Mouse (Mus musculus) splenic B cell, adult 2 months (primary cell): ENCODE measurements around the gene Ankrd44.

Source experiments
- DNase-seq: peaks from one replicate; pipeline ENCODE4 v3.0.0-alpha.2; 2011; ENCODE audit warnings: low read depth, low spot score
- H3K27me3 ChIP-seq: 2 replicates; pipeline ENCODE4 v1.6.1; 2012; ENCODE audit warnings: mild to moderate bottlenecking, low read length, moderate library complexity, mixed read lengths; ENCODE audit not compliant: control insufficient read depth, poor library complexity, insufficient read depth, severe bottlenecking
- H3K36me3 ChIP-seq: 2 replicates; pipeline ENCODE4 v1.6.1; 2012; ENCODE audit warnings: mild to moderate bottlenecking, low read length, moderate library complexity, mixed read lengths; ENCODE audit not compliant: control insufficient read depth, poor library complexity, insufficient read depth, severe bottlenecking

Gene Ankrd44

GRCm38 (mm10) chr1:54778151-54778550 is 148.0 kb downstream of the Ankrd44 start:
- H3K36me3 ChIP-seq: peaks cover 3% of the 10 kb centered on the region; the same call in 1 of the 2 replicates
- no peak for DNase-seq
- no peaks in the 10 kb centered on the region for H3K27me3 ChIP-seq

- DNase-seq: no peak
- Histone ChIP-seq H3K36me3 (peaks cover 3% of the 10 kb centered on the region; the same call in 1 of the 2 replicates), H3K27me3 (no peaks in the 10 kb centered on the region)
These were observed 149.1 kb downstream of the Ankrd44 start for GRCm38 (mm10) chr1:54777104-54777503.

GRCm38 (mm10) chr1:54776116-54776515 is 150.1 kb downstream of the Ankrd44 start:
- peak; percentile 17 for DNase-seq
- H3K27me3 ChIP-seq: no peaks in the 10 kb centered on the region
- peaks cover 3% of the 10 kb centered on the region; the same call in 1 of the 2 replicates for H3K36me3 ChIP-seq

GRCm38 (mm10) chr1:54772843-54773242 is 153.3 kb downstream of the Ankrd44 start:
- no peak for DNase-seq
- Histone ChIP-seq H3K36me3 (peaks cover 3% of the 10 kb centered on the region; the same call in 1 of the 2 replicates), H3K27me3 (no peaks in the 10 kb centered on the region)

GRCm38 (mm10) chr1:54771471-54771870 is 154.7 kb downstream of the Ankrd44 start:
- H3K36me3 ChIP-seq: no peaks in the 10 kb centered on the region; the same call in 1 of the 2 replicates
- no peaks in the 10 kb centered on the region for H3K27me3 ChIP-seq
- no peak for DNase-seq

GRCm38 (mm10) chr1:54767221-54767620 is 159.0 kb downstream of the Ankrd44 start:
- peaks cover 7% of the 10 kb centered on the region for H3K36me3 ChIP-seq
- DNase-seq: no peak
- H3K27me3 ChIP-seq: no peaks in the 10 kb centered on the region

- DNase-seq: no peak
- Histone ChIP-seq H3K27me3 (no peaks in the 10 kb centered on the region), H3K36me3 (peaks cover 14% of the 10 kb centered on the region)
These were observed 160.5 kb downstream of the Ankrd44 start for GRCm38 (mm10) chr1:54765632-54766238.

- no peak for DNase-seq
- Histone ChIP-seq H3K27me3 (no peaks in the 10 kb centered on the region), H3K36me3 (peaks cover 19% of the 10 kb centered on the region)
These were observed 163.9 kb downstream of the Ankrd44 start for GRCm38 (mm10) chr1:54762216-54762807.

- DNase-seq: no peak
- H3K27me3 ChIP-seq: no peaks in the 10 kb centered on the region
- H3K36me3 ChIP-seq: peaks cover 16% of the 10 kb centered on the region
These were observed 166.3 kb downstream of the Ankrd44 start for GRCm38 (mm10) chr1:54759841-54760240.

GRCm38 (mm10) chr1:54757291-54757690 is 168.9 kb downstream of the Ankrd44 start:
- DNase-seq: no peak
- Histone ChIP-seq H3K36me3 (peaks cover 18% of the 10 kb centered on the region), H3K27me3 (no peaks in the 10 kb centered on the region)

GRCm38 (mm10) chr1:54755690-54756365 is 170.4 kb downstream of the Ankrd44 start:
- peaks cover 18% of the 10 kb centered on the region for H3K36me3 ChIP-seq
- DNase-seq: no peak
- no peaks in the 10 kb centered on the region for H3K27me3 ChIP-seq

GRCm38 (mm10) chr1:54749961-54750360 is 176.2 kb downstream of the Ankrd44 start:
- Histone ChIP-seq H3K36me3 (peaks cover 18% of the 10 kb centered on the region), H3K27me3 (no peaks in the 10 kb centered on the region)
- DNase-seq: no peak

GRCm38 (mm10) chr1:54749516-54749915 is 176.7 kb downstream of the Ankrd44 start:
- no peaks in the 10 kb centered on the region for H3K27me3 ChIP-seq
- DNase-seq: no peak
- peaks cover 18% of the 10 kb centered on the region for H3K36me3 ChIP-seq

- DNase-seq: peak; percentile 61
- H3K27me3 ChIP-seq: no peaks in the 10 kb centered on the region
- peaks cover 16% of the 10 kb centered on the region for H3K36me3 ChIP-seq
These were observed 178.3 kb downstream of the Ankrd44 start for GRCm38 (mm10) chr1:54747785-54748420.

GRCm38 (mm10) chr1:54745666-54746065 is 180.5 kb downstream of the Ankrd44 start:
- no peak for DNase-seq
- H3K27me3 ChIP-seq: no peaks in the 10 kb centered on the region
- peaks cover 11% of the 10 kb centered on the region for H3K36me3 ChIP-seq
